Mouse (Mus musculus) stomach, embryonic 15.5 days (tissue): ENCODE results near the gene Mki67. TPM values are rescaled to one million over a fixed set of nuclear protein-coding genes. Genes with fewer than 3 reads are reported as not detected.

Source experiments
- ATAC-seq: fragments of 200-750 bp; cut with Nextera tagmentation; 2 replicates; pipeline ENCODE4 v1.8.0; 2017; ENCODE audit warnings: low read depth, moderate number of reproducible peaks, moderate TSS enrichment; ENCODE audit not compliant: insufficient read depth, low FRiP score
- H3K27ac ChIP-seq: fragments of 300-500 bp; sonication (generic); 2 replicates; pipeline ENCODE4 v1.5.1; 2015; ENCODE audit warnings: mild to moderate bottlenecking, inconsistent platforms
- H3K27me3 ChIP-seq: fragments of 300-500 bp; sonication (generic); replicated peaks from 2 replicates; pipeline ENCODE4 v1.6.1; 2015; ENCODE audit warnings: inconsistent platforms
- H3K36me3 ChIP-seq: fragments of 300-500 bp; sonication (generic); 2 replicates; pipeline ENCODE4 v1.6.1; 2015; ENCODE audit warnings: inconsistent platforms
- H3K4me1 ChIP-seq: fragments of 300-500 bp; sonication (generic); 2 replicates; pipeline ENCODE4 v1.6.1; 2015; ENCODE audit warnings: inconsistent platforms
- H3K4me2 ChIP-seq: fragments of 300-500 bp; sonication (generic); 2 replicates; pipeline ENCODE4 v1.6.1; 2015; ENCODE audit warnings: mild to moderate bottlenecking, inconsistent platforms
- H3K4me3 ChIP-seq: fragments of 300-500 bp; sonication (generic); replicated peaks from 2 replicates; pipeline ENCODE4 v1.5.1; 2015; ENCODE audit warnings: inconsistent platforms
- H3K9ac ChIP-seq: fragments of 300-500 bp; sonication (generic); 2 replicates; pipeline ENCODE4 v1.6.1; 2015; ENCODE audit warnings: inconsistent platforms
- H3K9me3 ChIP-seq: fragments of 300-500 bp; sonication (generic); 2 replicates; pipeline ENCODE4 v1.6.1; 2016; ENCODE audit warnings: inconsistent platforms
- WGBS: fragments of 180-500 bp; shearing (Covaris S2); methylation state at CpG from one replicate; pipeline ENCODE4 v1.1.7; 2015; 5-methylcytosine and 5-hydroxymethylcytosine counted together
- polyA plus RNA-seq: library from polyadenylated mRNA; unstranded; fragments of >200 nt; fragmentation: Nextera tagmentation; extraction: Ambion mirVana; gene quantifications from 2 replicates; pipeline ENCODE4 v1.2.1, GENCODE M21; 2015

Mki67 gene
- polyA plus RNA-seq, 1 experiment from 2014 or later: 49.7 TPM

- Histone ChIP-seq H3K4me1 (0 out of 2 replicates have a peak, but pooled peaks cover 6% of the 10 kb centered on the region), H3K9ac (no peak overlapping the region), H3K36me3 (no peaks in the 10 kb centered on the region), H3K9me3 (no peaks in the 10 kb centered on the region), H3K4me3 (no peak overlapping the region), H3K27me3 (no peaks in the 10 kb centered on the region), H3K27ac (no peak overlapping the region), H3K4me2 (no peak overlapping the region)
- no peak for ATAC-seq
- 90% methylated on average over 1 of the region's 1 CpGs for WGBS
These were observed 71.7 kb downstream of the Mki67 start for GRCm38 (mm10) chr7:135644452-135644851.

DNA sequence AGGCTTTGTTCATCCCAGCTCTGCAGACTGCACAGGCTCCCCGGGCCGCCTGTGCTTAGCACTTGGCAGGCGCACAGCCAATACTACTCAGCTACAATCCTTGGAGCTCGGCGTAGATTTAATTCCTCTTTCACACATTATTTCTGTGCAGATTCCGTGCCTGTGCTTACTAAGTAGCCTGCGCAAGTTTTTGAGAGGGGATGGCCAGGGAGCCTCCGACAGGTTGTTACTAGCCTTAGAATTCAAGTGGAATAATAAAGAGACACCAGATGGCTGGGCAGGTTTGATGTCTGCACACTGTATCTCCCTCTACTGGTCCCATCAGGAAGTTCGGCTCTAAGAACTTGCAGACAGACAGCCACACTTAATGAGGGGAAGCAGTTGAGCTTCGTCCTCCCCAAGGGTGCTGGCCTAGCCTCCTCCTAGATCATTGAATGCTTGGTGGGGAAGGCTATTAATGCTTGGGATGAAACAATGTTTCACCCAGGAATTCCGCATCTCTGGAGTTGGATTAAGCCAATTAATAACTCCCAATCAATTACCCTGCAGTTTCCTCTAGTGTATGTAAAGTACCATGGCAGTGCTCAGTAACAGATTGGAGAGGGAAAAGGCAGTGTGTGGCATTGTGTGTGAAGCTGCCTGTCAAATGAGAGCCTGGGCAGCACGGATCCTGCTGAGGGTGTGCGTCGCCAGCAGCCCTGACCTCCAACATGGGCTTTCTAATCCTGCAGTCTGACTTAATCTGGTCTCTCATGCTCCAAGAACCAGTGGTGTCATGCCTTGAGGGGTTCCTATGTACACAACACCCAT is 74.3 kb downstream of the Mki67 start:
- no peaks in the 10 kb centered on the region for H3K36me3 ChIP-seq
- ATAC-seq: no peak
- no peak overlapping the region for H3K9ac ChIP-seq
- H3K27ac ChIP-seq: no peak overlapping the region
- 52% methylated on average over 14 of the region's 14 CpGs for WGBS
- no peaks in the 10 kb centered on the region for H3K4me1 ChIP-seq
- no peaks in the 10 kb centered on the region for H3K27me3 ChIP-seq
- no peak overlapping the region for H3K4me2 ChIP-seq
- H3K9me3 ChIP-seq: no peaks in the 10 kb centered on the region
- H3K4me3 ChIP-seq: no peak overlapping the region

Other genes starting within 250 kb of the Mki67 start
- 5.2 and 6.7 TPM in 2 replicates for gene Clrn3, start 187.7 kb downstream of the Mki67 start, polyA plus RNA-seq
- gene Ptpre, start 178.9 kb downstream of the Mki67 start, polyA plus RNA-seq: 3.2 and 3.4 TPM in 2 replicates